12 mouse cellular contexts compared by ENCODE assay signal in the genomic region with DNA sequence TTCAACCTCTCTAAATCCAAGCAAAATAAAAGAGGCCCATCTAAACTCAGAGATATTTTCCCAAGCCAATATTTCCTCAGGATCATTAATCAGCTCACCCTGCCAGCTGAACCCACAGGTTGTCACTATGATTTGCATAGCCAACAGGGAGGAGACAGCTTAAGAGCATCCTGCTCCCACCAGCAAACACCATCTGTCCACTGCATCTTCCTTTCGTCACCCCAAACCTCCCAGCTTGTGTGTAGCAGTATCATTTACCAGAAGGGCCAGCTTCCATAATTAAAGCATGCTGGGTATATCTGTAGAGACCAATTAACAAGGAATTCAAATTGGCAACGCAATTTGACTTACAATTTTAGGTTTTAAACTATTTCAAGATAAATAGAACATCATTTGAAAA. TPM values are rescaled to one million over a fixed set of nuclear protein-coding genes. Genes with fewer than 3 reads are reported as not detected.
A peak's percentile ranks its signal among the peaks of the same experiment; 100 is the strongest.
DNase-seq lines count a peak whose midpoint lies in the region; ATAC-seq and TF ChIP-seq lines count a peak whose summit lies in the region.
"Had no signal": no experiment of that assay in that cellular context is flagged by ENCODE, and none has a peak within 500 bp of the region (broad histone marks: within the 10 kb centered on the region; RNA-seq: fewer than 3 reads in every experiment).

No protein-coding gene starts in this region.

- DNase-seq in hindbrain, embryonic 11.5 days (ENCODE audit: low spot score) = no peak
- no peak for DNase-seq in hindbrain, embryonic 10.5 days (ENCODE audit: low spot score)
- peak; percentile 26 for DNase-seq in retina, postnatal 1 day
- no peak for DNase-seq in retina, embryonic 14.5 days (ENCODE audit: low spot score)
- DNase-seq in hindbrain, postnatal 0 days (ENCODE audit: low spot score) = peak; percentile 61
- DNase-seq in thymus, postnatal 14 days = no peak
- DNase-seq in frontal cortex, postnatal 14 days (ENCODE audit: low spot score in 2 of 2) = no peak
- DNase-seq: adrenal gland, postnatal 10 days; kidney, adult 18-20 months had no signal

- H3K4me2 ChIP-seq in hindbrain, embryonic 11.5 days (replicated peaks; ENCODE audit: low read depth, low read length) = no peak overlapping the region
- H3K4me2 ChIP-seq in hindbrain, postnatal 0 days (ENCODE audit: low read depth, low read length) = no peak overlapping the region
- H3K4me2 ChIP-seq: liver, embryonic 11.5 days had no signal

- 86% methylated on average over 2 of the region's 2 CpGs for WGBS in hindbrain, embryonic 11.5 days
- 74% methylated on average over 2 of the region's 2 CpGs for WGBS in hindbrain, embryonic 10.5 days
- WGBS in hindbrain, postnatal 0 days = 57% methylated on average over 2 of the region's 2 CpGs

- H3K36me3 ChIP-seq in hindbrain, embryonic 11.5 days (ENCODE audit: control insufficient read depth, insufficient read depth, low read length) = no peaks in the 10 kb centered on the region
- peaks cover 67% of the 10 kb centered on the region for H3K36me3 ChIP-seq in hindbrain, embryonic 10.5 days
- H3K36me3 ChIP-seq in hindbrain, postnatal 0 days (ENCODE audit: insufficient read depth, low read length) = 0 out of 2 replicates have a peak, but pooled peaks cover 3% of the 10 kb centered on the region

- H3K4me1 ChIP-seq in hindbrain, embryonic 11.5 days (replicated peaks; ENCODE audit: control insufficient read depth, insufficient read depth, low read length) = no peaks in the 10 kb centered on the region
- H3K4me1 ChIP-seq in hindbrain, embryonic 10.5 days (replicated peaks) = no peaks in the 10 kb centered on the region
- no peaks in the 10 kb centered on the region for H3K4me1 ChIP-seq in hindbrain, postnatal 0 days (ENCODE audit: insufficient read depth, low read length)

- TF ChIP-seq CTCF in hindbrain, postnatal 0 days (IDR thresholded peaks at IDR 0.05; ENCODE audit: low read depth) = no peak

- no peak overlapping the region for H3K9ac ChIP-seq in hindbrain, embryonic 11.5 days (ENCODE audit: low read depth, low read length)
- no peak overlapping the region for H3K9ac ChIP-seq in hindbrain, postnatal 0 days (replicated peaks; ENCODE audit: low read length)

- no peaks in the 10 kb centered on the region for H3K9me3 ChIP-seq in hindbrain, embryonic 11.5 days (ENCODE audit: control insufficient read depth, low read length)
- H3K9me3 ChIP-seq in hindbrain, embryonic 10.5 days = no peaks in the 10 kb centered on the region
- H3K9me3 ChIP-seq in hindbrain, postnatal 0 days (ENCODE audit: low read length) = no peaks in the 10 kb centered on the region
- H3K9me3 ChIP-seq: G1E; megakaryocyte, embryonic 14.5 days had no signal

- no peak overlapping the region for H3K27ac ChIP-seq in hindbrain, embryonic 11.5 days (ENCODE audit: low read depth, low read length)
- H3K27ac ChIP-seq in hindbrain, embryonic 10.5 days = no peak overlapping the region
- no peak overlapping the region for H3K27ac ChIP-seq in hindbrain, postnatal 0 days

- no peaks in the 10 kb centered on the region for H3K27me3 ChIP-seq in hindbrain, embryonic 11.5 days (ENCODE audit: control insufficient read depth, insufficient read depth, low read length)
- no peaks in the 10 kb centered on the region for H3K27me3 ChIP-seq in hindbrain, embryonic 10.5 days (ENCODE audit: insufficient read depth, poor library complexity, severe bottlenecking)
- no peaks in the 10 kb centered on the region for H3K27me3 ChIP-seq in hindbrain, postnatal 0 days (ENCODE audit: insufficient read depth, low read length)
- H3K27me3 ChIP-seq: megakaryocyte, embryonic 14.5 days had no signal

- ATAC-seq in hindbrain, embryonic 11.5 days (ENCODE audit: low FRiP score) = peak; percentile 45; the same call in 1 of the 2 replicates
- peak; percentile 82 for ATAC-seq in hindbrain, postnatal 0 days

- no peak overlapping the region for H3K4me3 ChIP-seq in hindbrain, embryonic 11.5 days (ENCODE audit: low read depth, low read length)
- no peak overlapping the region for H3K4me3 ChIP-seq in hindbrain, embryonic 10.5 days
- no peak overlapping the region for H3K4me3 ChIP-seq in hindbrain, postnatal 0 days (ENCODE audit: low read length)
- H3K4me3 ChIP-seq: megakaryocyte, embryonic 14.5 days had no signal

RNA-seq across cellular contexts. Expression of gene Glrx, which starts 40.8 kb away (rescaled TPM):
- polyA plus RNA-seq in hindbrain, embryonic 11.5 days (2014; fragmentation: Nextera tagmentation; extraction: Ambion mirVana) = 36.5 and 42.2 TPM in 2 replicates
- 38.4 and 39.9 TPM in 2 replicates for polyA plus RNA-seq in hindbrain, embryonic 10.5 days (2016; fragmentation: Nextera tagmentation; extraction: Ambion mirVana)
- total RNA-seq in hindbrain, postnatal 0 days (2014; rRNA removed) = 69.6 and 69.7 TPM in 2 replicates
- polyA plus RNA-seq in hindbrain, postnatal 0 days (2015; fragmentation: Nextera tagmentation; extraction: Ambion mirVana) = 103 TPM in 2 replicates

Comparison
In these comparisons a context has a peak if more than half of its experiments do, and no peak if none do; other contexts are left out.
1. DNase-seq: peak in retina, postnatal 1 day (single experiment) and hindbrain, postnatal 0 days (single experiment); none in hindbrain, embryonic 11.5 days (single experiment), hindbrain, embryonic 10.5 days (single experiment), retina, embryonic 14.5 days (single experiment), thymus, postnatal 14 days (single experiment) and frontal cortex, postnatal 14 days (0 of 2).